ENCODE assay signal across 23 mouse cellular contexts in genomic region chr7:54406596-54406995, GRCm38 (mm10).
DNase-seq lines count a peak whose midpoint lies in the region; ATAC-seq lines count a peak whose summit lies in the region.
"Had no signal": no experiment of that assay in that cellular context is flagged by ENCODE, and none has a peak within 500 bp of the region (broad histone marks: within the 10 kb centered on the region; RNA-seq: fewer than 3 reads in every experiment).

No protein-coding gene starts in this region.

- H3K27ac ChIP-seq in limb, embryonic 10.5 days, result peak overlapping the region; percentile 19; the same call in 1 of the 2 replicates
- no peak overlapping the region for H3K27ac ChIP-seq in heart, embryonic 11.5 days (ENCODE audit: low read depth, low read length)
- no peak overlapping the region for H3K27ac ChIP-seq in embryonic facial prominence, embryonic 10.5 days (replicated peaks)
- no peak overlapping the region for H3K27ac ChIP-seq in kidney, embryonic 14.5 days (ENCODE audit: low read depth, low read length)
- H3K27ac ChIP-seq: embryonic facial prominence, embryonic 12.5 days; forebrain, embryonic 13.5 days; forebrain, embryonic 15.5 days had no signal

- no peak overlapping the region for H3K4me3 ChIP-seq in limb, embryonic 10.5 days
- H3K4me3 ChIP-seq in heart, embryonic 11.5 days (ENCODE audit: low read depth, low read length), result no peak overlapping the region
- H3K4me3 ChIP-seq in embryonic facial prominence, embryonic 10.5 days, result no peak overlapping the region
- H3K4me3 ChIP-seq in kidney, embryonic 14.5 days (ENCODE audit: low read length), result no peak overlapping the region
- H3K4me3 ChIP-seq: embryonic facial prominence, embryonic 12.5 days; forebrain, embryonic 13.5 days; forebrain, embryonic 15.5 days had no signal

- no peaks in the 10 kb centered on the region for H3K27me3 ChIP-seq in limb, embryonic 10.5 days (ENCODE audit: low read depth, poor library complexity, severe bottlenecking)
- no peaks in the 10 kb centered on the region for H3K27me3 ChIP-seq in heart, embryonic 11.5 days (ENCODE audit: control insufficient read depth, insufficient read depth, low read length)
- no peaks in the 10 kb centered on the region for H3K27me3 ChIP-seq in embryonic facial prominence, embryonic 10.5 days (replicated peaks; ENCODE audit: low read depth, poor library complexity, severe bottlenecking)
- H3K27me3 ChIP-seq in kidney, embryonic 14.5 days (ENCODE audit: control insufficient read depth, insufficient read depth, low read length), result no peaks in the 10 kb centered on the region
- H3K27me3 ChIP-seq: embryonic facial prominence, embryonic 12.5 days; forebrain, embryonic 13.5 days; forebrain, embryonic 15.5 days; Patski had no signal

- no peak for ATAC-seq in heart, embryonic 11.5 days (replicated peaks; ENCODE audit: insufficient number of reproducible peaks, low FRiP score, low TSS enrichment)
- ATAC-seq in kidney, embryonic 14.5 days (ENCODE audit: low FRiP score, low TSS enrichment), result no peak
- ATAC-seq: activated CD4-positive, CD25-positive, alpha-beta regulatory T cell, adult 4 months; forebrain, embryonic 13.5 days; forebrain, embryonic 15.5 days; forebrain, postnatal 0 days; Patski had no signal

- peaks cover 6% of the 10 kb centered on the region for H3K4me1 ChIP-seq in limb, embryonic 10.5 days
- no peaks in the 10 kb centered on the region for H3K4me1 ChIP-seq in heart, embryonic 11.5 days (ENCODE audit: control insufficient read depth, insufficient read depth, low read length)
- no peaks in the 10 kb centered on the region for H3K4me1 ChIP-seq in embryonic facial prominence, embryonic 10.5 days
- no peaks in the 10 kb centered on the region for H3K4me1 ChIP-seq in kidney, embryonic 14.5 days (ENCODE audit: control insufficient read depth, insufficient read depth, low read length)
- H3K4me1 ChIP-seq: embryonic facial prominence, embryonic 12.5 days; forebrain, embryonic 13.5 days; forebrain, embryonic 15.5 days had no signal

- H3K9ac ChIP-seq in heart, embryonic 11.5 days (ENCODE audit: low read depth, low read length), result no peak overlapping the region
- H3K9ac ChIP-seq in kidney, embryonic 14.5 days (ENCODE audit: low read depth, low read length), result no peak overlapping the region
- H3K9ac ChIP-seq: embryonic facial prominence, embryonic 12.5 days; forebrain, embryonic 13.5 days; forebrain, embryonic 15.5 days; forebrain, postnatal 0 days had no signal

- no peak overlapping the region for H3K4me2 ChIP-seq in heart, embryonic 11.5 days
- H3K4me2 ChIP-seq in kidney, embryonic 14.5 days (replicated peaks; ENCODE audit: low read depth, low read length), result no peak overlapping the region
- H3K4me2 ChIP-seq: embryonic facial prominence, embryonic 12.5 days; forebrain, embryonic 13.5 days; forebrain, embryonic 15.5 days had no signal

- DNase-seq in ES-CJ7 (ENCODE audit: low read depth, low spot score) (peak; percentile 79), R1 (ENCODE audit: low read depth, low spot score) (peak; percentile 76)
- DNase-seq in limb, embryonic 10.5 days (ENCODE audit: low spot score), result no peak
- no peak for DNase-seq in embryonic facial prominence, embryonic 10.5 days (ENCODE audit: low spot score)
- DNase-seq in adrenal gland, postnatal 25 days, result no peak
- DNase-seq: adrenal gland, adult 8-10 months; adrenal gland, postnatal 14 days; cerebellum, adult 11 months; cerebellum, adult 18-20 months; cerebellum, adult 8-10 months; cerebellum, adult 9-11 months; cerebellum, postnatal 14 days; cerebellum, postnatal 36 days; embryo, embryonic 11 days; forebrain, postnatal 0 days had no signal

- no peaks in the 10 kb centered on the region for H3K9me3 ChIP-seq in limb, embryonic 10.5 days (replicated peaks)
- no peaks in the 10 kb centered on the region for H3K9me3 ChIP-seq in heart, embryonic 11.5 days (replicated peaks; ENCODE audit: control insufficient read depth, low read length)
- no peaks in the 10 kb centered on the region for H3K9me3 ChIP-seq in embryonic facial prominence, embryonic 10.5 days
- H3K9me3 ChIP-seq in kidney, embryonic 14.5 days (ENCODE audit: control insufficient read depth, low read length), result no peaks in the 10 kb centered on the region
- H3K9me3 ChIP-seq: embryonic facial prominence, embryonic 12.5 days; forebrain, embryonic 13.5 days; forebrain, embryonic 15.5 days; G1E had no signal

- no peaks in the 10 kb centered on the region for H3K36me3 ChIP-seq in limb, embryonic 10.5 days
- no peaks in the 10 kb centered on the region for H3K36me3 ChIP-seq in heart, embryonic 11.5 days (ENCODE audit: control insufficient read depth, insufficient read depth, low read length)
- no peaks in the 10 kb centered on the region for H3K36me3 ChIP-seq in embryonic facial prominence, embryonic 10.5 days (replicated peaks)
- no peaks in the 10 kb centered on the region for H3K36me3 ChIP-seq in kidney, embryonic 14.5 days (ENCODE audit: control insufficient read depth, insufficient read depth, low read length)
- H3K36me3 ChIP-seq: embryonic facial prominence, embryonic 12.5 days; forebrain, embryonic 15.5 days; G1E had no signal

Comparison
In these comparisons a context has a peak if more than half of its experiments do, and no peak if none do; other contexts are left out.
1. DNase-seq: peak in ES-CJ7 (single experiment) and R1 (single experiment); none in limb, embryonic 10.5 days (single experiment), embryonic facial prominence, embryonic 10.5 days (single experiment) and adrenal gland, postnatal 25 days (single experiment).